Mouse (Mus musculus): ENCODE results near the gene Entpd5.

DNA sequence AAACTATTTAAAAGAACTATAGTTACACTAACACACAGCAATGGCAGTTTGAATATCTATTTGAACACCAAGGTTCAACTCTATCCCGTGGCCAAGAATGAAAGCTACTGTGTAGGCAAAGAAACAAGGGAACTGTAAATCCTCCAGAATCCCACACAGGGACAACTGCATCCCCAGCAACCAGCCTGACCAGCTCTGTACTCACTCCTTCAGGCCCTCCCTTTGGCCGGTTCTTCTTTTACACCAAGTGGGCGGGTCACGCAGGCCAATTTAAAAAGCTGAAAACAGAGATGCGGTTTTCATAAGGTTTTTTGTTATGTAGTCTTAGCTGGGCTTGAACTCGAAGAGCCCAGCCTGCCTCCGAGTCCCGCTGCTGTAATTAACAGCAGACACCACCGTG, 9.7 kb downstream of the Entpd5 start:
- TF ChIP-seq MAFK (IDR thresholded peaks at IDR 0.05; ENCODE audit: insufficient read depth, low read depth, low read length) (no peak), ZC3H11A (IDR thresholded peaks at IDR 0.05; ENCODE audit: borderline replicate concordance, low read depth, low read length) (no peak), CHD2 (IDR thresholded peaks at IDR 0.05; ENCODE audit: low read depth, low read length) (no peak), HCFC1 (IDR thresholded peaks at IDR 0.05; ENCODE audit: borderline replicate concordance, insufficient read depth, low read length) (no peak)

All from ES-E14 (cell line).